Mouse (Mus musculus): Measurements from ENCODE around the gene Pde1c.

DNA sequence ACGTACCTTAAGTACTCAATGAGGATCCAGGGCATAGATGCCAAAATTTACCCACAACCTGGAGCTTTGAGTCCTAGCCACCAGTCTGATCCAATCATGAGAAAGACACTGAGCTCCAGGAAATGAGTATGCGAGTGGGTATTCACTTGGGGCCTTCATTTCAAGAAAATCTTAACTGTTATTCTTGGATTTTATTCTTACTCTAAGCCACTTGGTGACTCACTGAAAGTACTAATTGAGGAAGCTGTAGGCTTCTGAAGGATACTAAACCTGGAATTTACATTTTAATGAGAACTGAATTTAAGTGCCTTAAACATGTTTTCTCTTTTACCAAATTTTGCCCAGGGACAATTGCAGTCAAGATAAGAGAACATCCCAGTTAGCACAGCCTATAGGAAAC is 392.4 kb downstream of the Pde1c start:
- no peak for TF ChIP-seq CTCF (IDR thresholded peaks at IDR 0.05; ENCODE audit: low read depth, low read length)
- TF ChIP-seq POLR2A (IDR thresholded peaks at IDR 0.05; ENCODE audit: extremely low read depth, insufficient read depth, low read length) = no peak
